In the genomic region with DNA sequence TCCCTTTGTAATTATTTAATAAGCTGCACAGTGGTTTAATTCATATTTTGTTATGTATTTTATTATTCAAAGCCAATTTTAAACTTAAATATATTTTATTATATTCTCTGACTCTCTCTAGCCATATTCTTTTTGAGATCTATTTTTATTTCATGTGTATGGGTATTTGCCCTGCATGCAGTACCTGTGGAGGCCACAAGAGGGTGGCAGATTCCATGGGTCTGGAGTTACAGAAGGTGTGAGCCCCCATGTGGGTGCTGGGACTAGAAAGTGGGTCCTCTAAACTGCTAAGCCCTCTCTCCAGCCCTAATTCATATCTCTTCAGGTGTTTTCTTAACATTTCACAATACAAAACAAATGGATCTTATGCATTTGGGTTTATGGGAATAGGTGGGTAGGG, we compare ENCODE assay signal across 9 mouse cellular contexts. TPM values are rescaled to one million over a fixed set of nuclear protein-coding genes. Genes with fewer than 3 reads are reported as not detected.
DNase-seq lines count a peak whose midpoint lies in the region; ATAC-seq and TF ChIP-seq lines count a peak whose summit lies in the region.
"Had no signal": no experiment of that assay in that cellular context is flagged by ENCODE, and none has a peak within 500 bp of the region (broad histone marks: within the 10 kb centered on the region; RNA-seq: fewer than 3 reads in every experiment).

No protein-coding gene starts in this region.

- no peaks in the 10 kb centered on the region for H3K36me3 ChIP-seq in hindbrain, embryonic 11.5 days (ENCODE audit: control insufficient read depth, insufficient read depth, low read length)
- 0 out of 2 replicates have a peak, but pooled peaks cover 4% of the 10 kb centered on the region for H3K36me3 ChIP-seq in hindbrain, embryonic 10.5 days
- H3K36me3 ChIP-seq in E14TG2a.4 (ENCODE audit: insufficient read depth, low read length) = no peaks in the 10 kb centered on the region

- TF ChIP-seq POLR2A in bone marrow, adult 2 months (IDR thresholded peaks at IDR 0.05; ENCODE audit: borderline replicate concordance, control insufficient read depth, low read depth, low read length) = no peak

- H3K9me3 ChIP-seq in hindbrain, embryonic 11.5 days (ENCODE audit: control insufficient read depth, low read length) = no peaks in the 10 kb centered on the region
- no peaks in the 10 kb centered on the region for H3K9me3 ChIP-seq in hindbrain, embryonic 10.5 days
- H3K9me3 ChIP-seq in E14TG2a.4 (ENCODE audit: low read length) = no peaks in the 10 kb centered on the region
- H3K9me3 ChIP-seq: megakaryocyte, embryonic 14.5 days had no signal

- H3K27me3 ChIP-seq in hindbrain, embryonic 11.5 days (ENCODE audit: control insufficient read depth, insufficient read depth, low read length) = no peaks in the 10 kb centered on the region
- no peaks in the 10 kb centered on the region for H3K27me3 ChIP-seq in hindbrain, embryonic 10.5 days (ENCODE audit: insufficient read depth, poor library complexity, severe bottlenecking)
- no peaks in the 10 kb centered on the region for H3K27me3 ChIP-seq in E14TG2a.4 (ENCODE audit: insufficient read depth, low read length)

- peak; percentile 5 for DNase-seq in hindbrain, embryonic 11.5 days (ENCODE audit: low spot score)
- DNase-seq in hindbrain, embryonic 10.5 days (ENCODE audit: low spot score) = no peak
- peak; percentile 15 for DNase-seq in spleen, adult 12 weeks (ENCODE audit: low spot score)
- DNase-seq in embryo, embryonic 10.5 days (ENCODE audit: low spot score) = no peak
- DNase-seq in ovary, postnatal 10 days (ENCODE audit: low spot score) = no peak
- no peak for DNase-seq in left cerebral cortex, postnatal 25 days (ENCODE audit: low spot score in 2 of 2)

- no peak overlapping the region for H3K27ac ChIP-seq in hindbrain, embryonic 11.5 days (ENCODE audit: low read depth, low read length)
- H3K27ac ChIP-seq in hindbrain, embryonic 10.5 days = no peak overlapping the region
- no peak overlapping the region for H3K27ac ChIP-seq in bone marrow, adult 2 months (ENCODE audit: control insufficient read depth, insufficient read depth, low read depth, low read length, poor library complexity)

- H3K4me3 ChIP-seq in hindbrain, embryonic 11.5 days (ENCODE audit: low read depth, low read length) = no peak overlapping the region
- no peak overlapping the region for H3K4me3 ChIP-seq in hindbrain, embryonic 10.5 days
- H3K4me3 ChIP-seq in E14TG2a.4 (replicated peaks; ENCODE audit: low read length) = no peak overlapping the region
- no peak overlapping the region for H3K4me3 ChIP-seq in bone marrow, adult 2 months (replicated peaks; ENCODE audit: control insufficient read depth, low read depth, low read length)
- H3K4me3 ChIP-seq: megakaryocyte, embryonic 14.5 days had no signal

- H3K4me2 ChIP-seq in hindbrain, embryonic 11.5 days (replicated peaks; ENCODE audit: low read depth, low read length) = no peak overlapping the region

- no peak overlapping the region for H3K9ac ChIP-seq in hindbrain, embryonic 11.5 days (ENCODE audit: low read depth, low read length)

- H3K4me1 ChIP-seq in hindbrain, embryonic 11.5 days (replicated peaks; ENCODE audit: control insufficient read depth, insufficient read depth, low read length) = no peaks in the 10 kb centered on the region
- no peaks in the 10 kb centered on the region for H3K4me1 ChIP-seq in hindbrain, embryonic 10.5 days (replicated peaks)
- H3K4me1 ChIP-seq in E14TG2a.4 (replicated peaks; ENCODE audit: low read depth, low read length) = no peaks in the 10 kb centered on the region
- H3K4me1 ChIP-seq in bone marrow, adult 2 months (ENCODE audit: control insufficient read depth, insufficient read depth, low read length) = no peaks in the 10 kb centered on the region

- intact Hi-C loops in left cerebral cortex, postnatal 25 days (cut with DNase I) = no loop called here

- TF ChIP-seq CTCF in E14TG2a.4 (conservative IDR thresholded peaks at IDR 0.05; ENCODE audit: low read length) = peak; percentile 94
- TF ChIP-seq CTCF in bone marrow, adult 2 months (IDR thresholded peaks at IDR 0.05; ENCODE audit: control insufficient read depth, insufficient read depth, low read length) = peak; percentile 54

- ATAC-seq in hindbrain, embryonic 11.5 days (ENCODE audit: low FRiP score) = no peak

RNA-seq across cellular contexts. Expression of gene Gk, which starts 55.4 kb away (rescaled TPM):
- polyA plus RNA-seq in hindbrain, embryonic 11.5 days (2014; fragmentation: Nextera tagmentation; extraction: Ambion mirVana) = 8.4 and 9.3 TPM in 2 replicates
- 6.1 and 8.9 TPM in 2 replicates for polyA plus RNA-seq in hindbrain, embryonic 10.5 days (2016; fragmentation: Nextera tagmentation; extraction: Ambion mirVana)
- 3.9 and 4.0 TPM in 2 replicates for polyA plus RNA-seq in bone marrow, adult 2 months (2011; ENCODE audit: insufficient read depth, insufficient read length, low replicate concordance, missing spikeins)
- total RNA-seq in left cerebral cortex, postnatal 25 days (2021) = 10 to 100 TPM; 23.3 to 24.4 TPM

Comparison
In these comparisons a context has a peak if more than half of its experiments do, and no peak if none do; other contexts are left out.
1. DNase-seq: peak in hindbrain, embryonic 11.5 days (single experiment) and spleen, adult 12 weeks (single experiment); none in hindbrain, embryonic 10.5 days (single experiment), embryo, embryonic 10.5 days (single experiment), ovary, postnatal 10 days (single experiment) and left cerebral cortex, postnatal 25 days (0 of 2).